Mouse (Mus musculus): ENCODE data around the gene Pitpnm2.

The Pitpnm2 gene

GRCm38 (mm10) chr5:124115990-124116845, 133.3 kb downstream of the Pitpnm2 start, which contains the start of gene Arl6ip4:
Gene Arl6ip4 (plus strand): TSS chr5:124116089.
- peak; percentile 82 for DNase-seq

GRCm38 (mm10) chr5:124115531-124115930, 134.0 kb downstream of the Pitpnm2 start:
- no peak for DNase-seq

- no peak for DNase-seq
Observed at GRCm38 (mm10) chr5:124114276-124115025, 135.1 kb downstream of the Pitpnm2 start.

- DNase-seq = peak; percentile 73
Observed at GRCm38 (mm10) chr5:124113030-124113429, 136.5 kb downstream of the Pitpnm2 start.

- DNase-seq = no peak
Observed at GRCm38 (mm10) chr5:124112531-124112930, 137.0 kb downstream of the Pitpnm2 start.

GRCm38 (mm10) chr5:124111742-124112497, 137.6 kb downstream of the Pitpnm2 start, which contains the start of gene Ogfod2:
Gene Ogfod2 (plus strand): TSS chr5:124112297.
- DNase-seq = peak; percentile 96

- peak; percentile 41 for DNase-seq
Observed at GRCm38 (mm10) chr5:124111077-124111741, 138.4 kb downstream of the Pitpnm2 start.

GRCm38 (mm10) chr5:124103552-124103951, 146.0 kb downstream of the Pitpnm2 start:
- DNase-seq = no peak

GRCm38 (mm10) chr5:124103020-124103419, 146.5 kb downstream of the Pitpnm2 start:
- no peak for DNase-seq

- DNase-seq = no peak
Observed at GRCm38 (mm10) chr5:124102326-124102725, 147.2 kb downstream of the Pitpnm2 start.

- DNase-seq = no peak
Observed at GRCm38 (mm10) chr5:124100128-124101044, 149.2 kb downstream of the Pitpnm2 start.

- no peak for DNase-seq
Observed at GRCm38 (mm10) chr5:124098923-124099322, 150.6 kb downstream of the Pitpnm2 start.

GRCm38 (mm10) chr5:124095596-124096232, 153.8 kb downstream of the Pitpnm2 start, which contains the start of gene Abcb9:
Gene Abcb9 (minus strand): TSS chr5:124095798.
- DNase-seq = peak; percentile 99

- DNase-seq = no peak
Observed at GRCm38 (mm10) chr5:124095077-124095581, 154.4 kb downstream of the Pitpnm2 start.

- no peak for DNase-seq
Observed at GRCm38 (mm10) chr5:124093852-124094604, 155.5 kb downstream of the Pitpnm2 start.

GRCm38 (mm10) chr5:124093120-124093794, 156.3 kb downstream of the Pitpnm2 start:
- DNase-seq = peak; percentile 81

GRCm38 (mm10) chr5:124091951-124092406, 157.6 kb downstream of the Pitpnm2 start:
- no peak for DNase-seq

- no peak for DNase-seq
Observed at GRCm38 (mm10) chr5:124089868-124090267, 159.7 kb downstream of the Pitpnm2 start.

GRCm38 (mm10) chr5:124086876-124087275, 162.7 kb downstream of the Pitpnm2 start:
- no peak for DNase-seq
